Mouse (Mus musculus): Measurements from ENCODE around the gene Ltb. TPM values are rescaled to one million over a fixed set of nuclear protein-coding genes. Genes with fewer than 3 reads are reported as not detected.

The Ltb gene
- 0.98 and 1.0 TPM in 2 replicates for polyA plus RNA-seq (2015; fragmentation: Nextera tagmentation; extraction: Ambion mirVana)

DNA sequence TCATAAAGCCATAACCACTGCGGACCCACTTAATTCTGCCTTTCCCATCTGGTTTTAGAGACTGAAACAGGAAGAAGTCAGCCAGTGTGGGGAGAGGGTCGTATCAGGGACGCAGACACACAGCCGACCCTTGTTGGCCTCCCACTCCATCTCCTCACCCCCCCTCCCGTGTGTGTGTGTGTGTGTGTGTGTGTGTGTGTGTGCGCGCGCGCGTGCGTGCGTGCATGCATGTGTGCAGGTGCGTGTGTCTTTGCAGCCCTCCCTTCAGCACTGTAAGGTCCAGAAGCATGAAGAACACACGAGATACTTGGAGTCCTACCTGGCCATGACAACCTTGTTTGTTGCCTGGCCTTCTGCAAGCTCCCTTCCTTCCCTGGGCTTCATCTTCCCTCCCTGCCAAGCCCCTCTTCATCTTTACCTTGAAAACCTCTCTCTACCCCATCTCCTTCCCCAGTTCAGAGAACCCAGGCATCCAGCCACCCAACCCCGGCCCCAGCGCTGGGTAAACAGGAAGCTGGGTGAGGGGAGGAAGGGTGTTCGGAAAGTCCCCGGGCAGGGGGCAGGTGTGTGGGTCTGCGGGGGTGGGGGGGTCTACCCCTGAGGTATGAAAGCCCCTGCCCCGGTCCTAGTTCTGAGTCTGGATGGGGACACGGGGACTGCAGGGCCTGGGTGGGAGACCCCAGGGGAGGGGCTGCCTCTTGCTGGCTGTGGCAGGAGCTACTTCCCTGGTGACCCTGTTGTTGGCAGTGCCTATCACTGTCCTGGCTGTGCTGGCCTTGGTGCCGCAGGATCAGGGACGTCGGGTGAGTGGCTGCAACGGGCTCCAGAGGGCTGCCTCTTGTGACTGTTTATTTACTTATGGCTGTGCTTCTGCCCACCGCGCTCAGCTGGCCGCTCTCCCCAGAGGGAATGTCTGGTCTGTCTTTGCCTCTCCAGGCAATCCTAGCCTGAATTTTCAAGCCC, at the start of gene Ltb:
Gene Ltb (plus strand): TSS at position 559 of the 963 bp plus-strand sequence.
- Histone ChIP-seq H3K27ac (no peak within 1 kb of the TSS), H3K4me1 (replicated peaks; ENCODE audit: insufficient read depth, low read length) (peaks cover 3% of the 10 kb centered on the region; the same call in 1 of the 2 replicates), H3K36me3 (ENCODE audit: insufficient read depth, low read length) (no peaks in the 10 kb centered on the region), H3K27me3 (ENCODE audit: insufficient read depth, low read length) (peaks cover 7% of the 10 kb centered on the region; the same call in 1 of the 2 replicates), H3K4me3 (replicated peaks; ENCODE audit: low read depth, low read length) (peak within 1 kb of the TSS; percentile 43; the same call in 1 of the 2 replicates), H3K9ac (ENCODE audit: low read depth, low read length) (0 out of 2 replicates have a peak within 1 kb of the TSS, but pooled peaks have one; percentile 10), H3K4me2 (ENCODE audit: low read length) (peak within 1 kb of the TSS; percentile 91), H3K9me3 (replicated peaks; ENCODE audit: low read length) (no peaks in the 10 kb centered on the region)
- TF ChIP-seq CTCF (IDR thresholded peaks at IDR 0.05; ENCODE audit: low read depth) = no peak
- DNase-seq (ENCODE audit: low spot score) = no peak
- ATAC-seq (replicated peaks; ENCODE audit: low FRiP score, low read depth) = 0 out of 2 replicates have a peak, but pooled peaks have one; percentile 11
- 59% methylated on average over 28 of the region's 28 CpGs for WGBS

DNA sequence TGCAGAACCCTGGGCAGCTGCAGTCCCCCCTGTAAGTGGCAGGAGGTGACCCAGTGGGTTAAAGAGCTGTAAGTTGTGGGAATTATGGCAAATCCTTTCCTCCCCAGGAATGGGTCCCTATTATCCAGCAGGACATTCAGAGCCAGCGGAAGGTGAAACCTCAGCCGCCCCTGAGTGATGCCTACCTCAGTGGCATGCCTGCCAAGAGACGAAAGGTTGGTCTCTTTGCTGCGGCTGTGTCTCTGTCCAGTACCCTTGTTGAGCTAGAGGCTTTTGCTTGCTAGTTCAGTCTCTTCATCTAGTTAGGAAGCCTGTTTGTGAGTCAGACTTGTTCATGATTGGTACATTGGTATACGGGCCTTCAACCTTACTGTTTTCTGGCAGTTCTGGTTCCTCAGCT, 48.1 kb upstream of the Ltb start:
- Histone ChIP-seq H3K9ac (ENCODE audit: low read depth, low read length) (no peak overlapping the region), H3K4me3 (replicated peaks; ENCODE audit: low read depth, low read length) (no peak overlapping the region), H3K27ac (no peak overlapping the region), H3K36me3 (ENCODE audit: insufficient read depth, low read length) (peaks cover 90% of the 10 kb centered on the region), H3K4me2 (ENCODE audit: low read length) (no peak overlapping the region), H3K27me3 (ENCODE audit: insufficient read depth, low read length) (no peaks in the 10 kb centered on the region), H3K9me3 (replicated peaks; ENCODE audit: low read length) (no peaks in the 10 kb centered on the region), H3K4me1 (replicated peaks; ENCODE audit: insufficient read depth, low read length) (no peaks in the 10 kb centered on the region)
- ATAC-seq (replicated peaks; ENCODE audit: low FRiP score, low read depth) = no peak
- TF ChIP-seq CTCF (IDR thresholded peaks at IDR 0.05; ENCODE audit: low read depth) = no peak
- no peak for DNase-seq (ENCODE audit: low spot score)
- 77% methylated on average over 5 of the region's 5 CpGs for whole genome bisulfite sequencing

DNA sequence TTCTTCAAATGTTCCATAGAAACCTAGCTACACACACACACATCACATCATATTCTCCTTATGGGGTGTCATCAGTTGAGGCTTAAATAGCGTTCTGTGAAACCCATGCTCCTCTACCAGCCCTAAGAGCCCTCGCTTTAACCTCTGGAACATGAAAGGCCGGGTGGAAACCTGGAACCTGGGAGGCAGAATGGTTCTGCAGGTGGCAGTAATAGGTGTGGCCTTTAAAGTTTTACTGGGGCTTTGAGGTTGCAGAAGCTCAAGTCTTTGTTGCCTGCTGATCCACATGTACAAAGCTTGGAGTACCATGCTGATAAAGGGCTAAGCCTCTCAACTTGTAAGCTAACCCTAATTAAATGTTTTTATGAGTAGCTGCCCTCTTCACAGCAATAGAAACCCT, 46.9 kb upstream of the Ltb start:
- H3K9me3 ChIP-seq (replicated peaks; ENCODE audit: low read length) = no peaks in the 10 kb centered on the region
- no peak overlapping the region for H3K4me2 ChIP-seq (ENCODE audit: low read length)
- 47% methylated on average over 3 of the region's 3 CpGs for WGBS
- peaks cover 87% of the 10 kb centered on the region for H3K36me3 ChIP-seq (ENCODE audit: insufficient read depth, low read length)
- ATAC-seq (replicated peaks; ENCODE audit: low FRiP score, low read depth) (no peak), DNase-seq (ENCODE audit: low spot score) (no peak)
- no peak overlapping the region for H3K9ac ChIP-seq (ENCODE audit: low read depth, low read length)
- H3K4me3 ChIP-seq (replicated peaks; ENCODE audit: low read depth, low read length) = no peak overlapping the region
- H3K4me1 ChIP-seq (replicated peaks; ENCODE audit: insufficient read depth, low read length) = no peaks in the 10 kb centered on the region
- TF ChIP-seq CTCF (IDR thresholded peaks at IDR 0.05; ENCODE audit: low read depth) = no peak
- no peak overlapping the region for H3K27ac ChIP-seq
- H3K27me3 ChIP-seq (ENCODE audit: insufficient read depth, low read length) = no peaks in the 10 kb centered on the region

DNA sequence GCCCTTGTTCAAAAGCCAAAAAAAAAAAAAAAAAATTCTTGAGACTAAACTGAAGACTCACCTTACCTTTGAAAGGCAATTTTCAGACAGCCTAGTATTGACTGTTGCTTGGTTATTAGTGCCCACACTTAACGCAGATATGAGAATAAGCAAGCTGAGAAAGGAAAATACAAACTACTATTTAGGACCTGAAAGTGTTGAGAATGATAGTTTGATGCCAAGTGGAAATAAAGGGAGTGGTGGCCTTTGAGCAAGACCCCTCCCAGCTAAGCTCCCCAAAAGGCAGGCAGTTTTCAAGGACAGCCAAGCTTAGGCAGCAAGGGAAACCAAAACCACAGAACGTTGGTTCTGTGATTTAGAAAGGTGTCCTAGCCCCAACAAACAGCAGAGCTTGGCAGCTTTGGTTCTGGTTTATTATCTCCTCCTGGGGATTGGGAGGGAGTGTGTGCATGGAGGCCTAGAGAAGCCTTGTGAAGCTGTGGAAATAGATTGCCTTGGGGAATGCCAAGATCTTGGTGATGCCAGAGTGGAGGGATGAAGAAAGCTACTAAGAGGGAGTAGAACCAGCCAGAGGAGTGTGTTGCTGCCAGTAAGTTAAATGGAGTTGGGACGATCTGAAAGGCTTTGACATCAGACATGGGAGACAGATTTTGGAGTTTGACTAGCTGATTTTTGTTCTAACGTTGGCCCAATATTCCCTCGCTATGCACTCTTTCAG, 46.2 kb upstream of the Ltb start:
- H3K36me3 ChIP-seq (ENCODE audit: insufficient read depth, low read length) = peaks cover 87% of the 10 kb centered on the region
- DNase-seq (ENCODE audit: low spot score) (no peak), ATAC-seq (replicated peaks; ENCODE audit: low FRiP score, low read depth) (no peak)
- no peak overlapping the region for H3K4me3 ChIP-seq (replicated peaks; ENCODE audit: low read depth, low read length)
- 61% methylated on average over 5 of the region's 5 CpGs for WGBS
- H3K9ac ChIP-seq (ENCODE audit: low read depth, low read length) = no peak overlapping the region
- H3K27me3 ChIP-seq (ENCODE audit: insufficient read depth, low read length) = no peaks in the 10 kb centered on the region
- no peaks in the 10 kb centered on the region for H3K9me3 ChIP-seq (replicated peaks; ENCODE audit: low read length)
- TF ChIP-seq CTCF (IDR thresholded peaks at IDR 0.05; ENCODE audit: low read depth) = no peak
- H3K4me2 ChIP-seq (ENCODE audit: low read length) = no peak overlapping the region
- no peaks in the 10 kb centered on the region for H3K4me1 ChIP-seq (replicated peaks; ENCODE audit: insufficient read depth, low read length)
- 0 out of 2 replicates have a peak overlapping the region, but pooled peaks have one; percentile 19 for H3K27ac ChIP-seq

- DNase-seq (ENCODE audit: low spot score) (no peak), ATAC-seq (replicated peaks; ENCODE audit: low FRiP score, low read depth) (no peak)
- Histone ChIP-seq H3K4me3 (replicated peaks; ENCODE audit: low read depth, low read length) (no peak overlapping the region), H3K9ac (ENCODE audit: low read depth, low read length) (no peak overlapping the region), H3K27me3 (ENCODE audit: insufficient read depth, low read length) (no peaks in the 10 kb centered on the region), H3K9me3 (replicated peaks; ENCODE audit: low read length) (no peaks in the 10 kb centered on the region), H3K36me3 (ENCODE audit: insufficient read depth, low read length) (peaks cover 90% of the 10 kb centered on the region), H3K4me2 (ENCODE audit: low read length) (no peak overlapping the region), H3K27ac (no peak overlapping the region), H3K4me1 (replicated peaks; ENCODE audit: insufficient read depth, low read length) (no peaks in the 10 kb centered on the region)
- no peak for TF ChIP-seq CTCF (IDR thresholded peaks at IDR 0.05; ENCODE audit: low read depth)
- WGBS = 84% methylated on average over 4 of the region's 4 CpGs
Measured at GRCm38 (mm10) chr17:35152121-35152520, 42.1 kb upstream of the Ltb start.

DNA sequence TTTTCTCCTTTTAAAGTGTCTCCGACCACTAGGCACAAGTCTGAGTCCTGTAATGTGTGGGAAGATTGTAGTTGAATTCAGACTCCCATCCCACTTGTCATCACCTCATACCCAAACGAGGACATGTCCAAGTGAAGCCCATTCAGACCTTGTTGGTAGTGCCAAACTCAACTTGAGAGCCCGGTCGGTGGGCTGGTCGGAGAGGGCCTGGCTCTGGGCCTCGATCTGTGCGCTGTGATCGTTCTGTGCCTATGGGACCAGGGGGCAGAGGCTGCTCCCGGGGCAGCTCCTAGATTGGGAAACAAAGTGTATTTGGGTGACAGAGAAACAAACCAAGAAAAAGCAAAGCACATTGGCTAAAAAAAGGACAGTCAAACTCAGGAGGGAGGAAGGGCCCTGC, 41.2 kb upstream of the Ltb start:
- H3K27me3 ChIP-seq (ENCODE audit: insufficient read depth, low read length) = no peaks in the 10 kb centered on the region
- H3K4me1 ChIP-seq (replicated peaks; ENCODE audit: insufficient read depth, low read length) = no peaks in the 10 kb centered on the region
- no peak overlapping the region for H3K4me3 ChIP-seq (replicated peaks; ENCODE audit: low read depth, low read length)
- no peak overlapping the region for H3K27ac ChIP-seq
- H3K4me2 ChIP-seq (ENCODE audit: low read length) = no peak overlapping the region
- H3K9ac ChIP-seq (ENCODE audit: low read depth, low read length) = no peak overlapping the region
- H3K9me3 ChIP-seq (replicated peaks; ENCODE audit: low read length) = no peaks in the 10 kb centered on the region
- peaks cover 93% of the 10 kb centered on the region for H3K36me3 ChIP-seq (ENCODE audit: insufficient read depth, low read length)
- ATAC-seq (replicated peaks; ENCODE audit: low FRiP score, low read depth) (no peak), DNase-seq (ENCODE audit: low spot score) (no peak)
- no peak for TF ChIP-seq CTCF (IDR thresholded peaks at IDR 0.05; ENCODE audit: low read depth)
- 87% methylated on average over 9 of the region's 9 CpGs for WGBS

Data from kidney, postnatal 0 days (tissue).